Mouse (Mus musculus) gastrocnemius, postnatal 10 days (tissue): Measurements from ENCODE around the gene Sergef. TPM values are rescaled to one million over a fixed set of nuclear protein-coding genes. Genes with fewer than 3 reads are reported as not detected.
A peak's percentile ranks its signal among the peaks of the same experiment; 100 is the strongest.

Experiments
- DNase-seq: peaks from one replicate; pipeline ENCODE4 v3.0.0; 2021; ENCODE audit warnings: mixed read lengths
- total RNA-seq, 2 experiments: library from RNA; stranded (reverse); gene quantifications; 2 replicates each; pipeline ENCODE4 v1.2.3; 2021

Sergef gene
- total RNA-seq, 2 experiments from 2014 or later, result 5.8 to 6.7 TPM

DNA sequence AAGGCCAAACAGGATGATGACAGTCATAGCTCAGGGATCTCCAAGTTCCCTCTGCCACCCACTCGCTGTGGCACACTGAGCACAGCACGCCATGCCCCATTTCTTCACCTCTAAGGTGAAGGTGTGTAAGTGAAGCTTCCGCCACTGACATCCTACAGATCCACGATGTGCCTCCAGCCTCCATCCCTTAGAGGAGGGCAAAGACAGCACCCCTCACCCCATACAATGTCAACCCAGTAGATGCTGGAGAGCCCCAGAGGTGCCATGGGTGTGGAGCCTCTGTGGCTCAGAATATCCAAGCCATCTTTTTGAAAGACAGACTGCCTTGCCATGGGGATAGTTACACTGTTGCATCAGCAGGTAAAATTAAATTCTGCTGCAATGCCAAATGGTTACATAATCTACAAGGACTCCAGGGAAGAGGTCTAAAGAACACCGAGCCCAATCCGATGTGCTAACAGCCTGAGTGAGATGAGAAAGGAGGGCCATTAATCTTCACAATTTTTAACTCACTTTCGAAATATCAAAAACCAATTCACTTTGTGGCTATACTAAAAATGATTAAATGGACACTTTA is 23.1 kb downstream of the Sergef start:
- no peak for DNase-seq

DNA sequence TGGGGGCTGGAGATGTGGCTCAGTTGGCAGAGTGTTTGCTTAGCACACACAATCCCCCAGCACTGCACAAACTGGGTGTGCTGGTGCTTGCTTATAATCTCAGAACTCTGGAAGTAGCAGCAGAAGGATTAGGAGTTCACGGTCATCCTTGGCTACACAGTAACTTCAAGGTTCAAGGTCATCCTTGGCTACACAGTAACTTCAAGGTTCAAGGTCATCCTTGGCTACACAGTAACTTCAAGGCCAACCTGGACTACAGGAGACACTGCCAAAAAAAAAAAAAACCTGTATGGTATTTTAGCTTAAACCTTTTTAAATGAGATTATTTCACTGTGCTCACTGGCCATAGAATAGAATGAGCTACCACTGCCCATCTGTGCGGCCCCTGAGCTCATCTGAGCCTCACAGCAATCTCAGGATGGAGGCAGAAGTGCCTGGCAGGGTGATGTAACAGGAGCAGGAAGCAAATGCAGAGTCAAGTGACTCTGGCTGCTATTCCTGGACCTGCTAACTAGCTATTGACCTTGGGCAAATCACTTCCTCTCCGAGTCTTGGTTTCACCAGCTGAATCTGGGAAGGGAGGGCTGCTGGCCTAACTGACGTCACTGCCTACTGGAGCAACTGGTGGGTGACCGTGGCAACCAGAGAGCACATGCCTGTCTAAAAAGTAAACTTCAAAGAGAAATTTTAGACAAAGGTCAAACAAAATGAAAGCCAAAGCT is 24.2 kb downstream of the Sergef start:
- DNase-seq, result no peak

DNA sequence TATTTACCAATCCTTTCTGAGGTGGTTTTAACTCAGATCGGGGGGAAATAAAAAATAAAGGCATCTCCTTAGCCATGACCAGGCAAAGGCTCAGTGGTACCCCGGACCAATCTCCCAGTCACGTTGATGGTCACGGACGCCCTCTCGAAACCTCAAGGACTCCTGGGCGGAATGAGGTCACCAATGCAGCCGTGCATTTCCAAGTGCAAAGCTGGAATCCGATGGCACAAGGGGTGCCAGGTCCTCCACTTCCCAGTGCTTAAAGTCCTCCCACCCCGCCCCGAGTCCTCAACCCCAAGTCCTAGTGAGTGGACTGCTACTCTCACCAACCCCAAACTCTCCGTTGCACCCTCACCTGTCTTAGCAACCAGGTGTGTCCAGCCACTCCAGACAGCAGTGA is 25.3 kb downstream of the Sergef start:
- no peak for DNase-seq

DNA sequence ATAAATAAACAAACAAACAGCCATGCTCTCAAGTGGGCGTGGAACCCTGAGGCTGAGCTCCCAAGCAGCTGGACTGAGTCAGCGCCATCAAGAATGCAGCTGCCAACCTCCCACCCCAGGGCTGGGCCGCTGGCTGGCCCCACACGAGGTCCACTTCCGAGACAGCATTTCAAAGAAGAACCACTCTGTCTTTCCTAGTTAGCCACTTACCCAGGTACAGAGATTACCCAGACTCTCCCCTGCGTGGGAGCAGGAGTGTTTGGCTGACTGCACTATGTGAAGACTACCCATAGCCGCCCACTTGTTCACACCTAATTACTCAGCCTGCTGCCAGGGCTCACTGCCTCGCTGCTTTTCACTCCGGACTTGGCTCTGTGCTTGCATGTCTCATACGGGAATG is 26.5 kb downstream of the Sergef start:
- no peak for DNase-seq

DNA sequence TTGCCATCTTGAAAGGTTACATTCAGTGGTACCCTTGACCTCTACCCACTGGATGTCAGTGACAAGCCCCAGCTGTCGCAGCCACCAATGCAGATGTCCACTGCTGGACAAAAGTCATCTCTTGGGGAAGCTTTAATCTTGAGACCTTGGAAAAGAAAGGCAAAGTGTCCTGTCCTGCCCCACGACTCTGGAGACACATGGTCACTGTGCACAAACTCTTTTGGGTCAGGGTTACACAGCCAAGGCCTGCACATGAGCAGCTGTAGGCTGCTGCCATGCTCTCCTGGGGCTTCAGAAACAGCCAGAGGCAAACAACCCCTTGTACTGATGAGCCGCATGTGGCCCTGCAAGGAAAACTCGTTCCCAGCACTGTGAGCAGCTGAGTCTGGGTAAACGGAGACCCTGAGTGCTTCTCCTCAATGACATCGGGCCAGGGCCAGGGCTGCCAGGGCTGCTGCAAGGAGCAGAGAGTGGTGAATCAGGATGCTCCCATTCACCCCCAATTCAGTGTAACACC is 27.1 kb downstream of the Sergef start:
- no peak for DNase-seq

DNA sequence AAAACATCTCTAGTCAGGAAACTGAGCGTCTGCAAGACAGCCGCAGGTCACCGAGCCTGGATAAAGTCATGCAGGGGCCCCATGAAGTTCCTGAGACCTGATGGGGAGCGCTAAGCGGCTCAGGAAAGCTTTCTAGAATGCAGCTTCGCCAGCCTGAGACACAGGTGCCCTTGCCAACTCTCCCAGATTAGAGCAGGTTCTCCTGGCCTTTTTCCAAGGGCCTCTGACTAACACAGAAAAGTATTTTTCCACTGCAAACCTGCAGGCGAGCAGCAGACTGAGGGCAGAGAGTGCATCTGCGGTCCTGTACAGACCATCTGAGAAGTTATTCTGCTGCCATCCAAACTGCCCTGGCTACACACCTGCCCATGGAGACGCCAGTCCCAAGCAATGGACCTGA is 27.6 kb downstream of the Sergef start:
- DNase-seq, result peak; percentile 12

DNA sequence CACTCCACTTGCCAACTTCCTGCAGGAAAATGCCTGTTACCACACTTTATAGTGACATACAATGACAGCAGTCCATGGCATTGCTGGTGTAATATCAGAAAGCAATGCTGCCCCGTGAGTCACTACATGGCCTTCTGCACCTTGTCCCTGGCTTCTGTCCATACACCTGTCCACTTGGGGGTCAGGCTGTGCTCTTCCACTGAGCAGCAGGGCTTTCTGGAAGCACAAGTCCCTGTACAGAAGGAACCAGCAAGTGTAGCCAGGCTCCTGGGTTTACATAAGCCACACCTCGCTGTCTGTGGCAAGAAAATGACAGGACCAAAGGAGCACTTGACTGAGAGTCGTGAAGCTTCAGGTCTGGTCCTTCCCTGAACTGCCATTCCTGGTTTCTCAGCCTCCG is 30.3 kb downstream of the Sergef start:
- no peak for DNase-seq

DNA sequence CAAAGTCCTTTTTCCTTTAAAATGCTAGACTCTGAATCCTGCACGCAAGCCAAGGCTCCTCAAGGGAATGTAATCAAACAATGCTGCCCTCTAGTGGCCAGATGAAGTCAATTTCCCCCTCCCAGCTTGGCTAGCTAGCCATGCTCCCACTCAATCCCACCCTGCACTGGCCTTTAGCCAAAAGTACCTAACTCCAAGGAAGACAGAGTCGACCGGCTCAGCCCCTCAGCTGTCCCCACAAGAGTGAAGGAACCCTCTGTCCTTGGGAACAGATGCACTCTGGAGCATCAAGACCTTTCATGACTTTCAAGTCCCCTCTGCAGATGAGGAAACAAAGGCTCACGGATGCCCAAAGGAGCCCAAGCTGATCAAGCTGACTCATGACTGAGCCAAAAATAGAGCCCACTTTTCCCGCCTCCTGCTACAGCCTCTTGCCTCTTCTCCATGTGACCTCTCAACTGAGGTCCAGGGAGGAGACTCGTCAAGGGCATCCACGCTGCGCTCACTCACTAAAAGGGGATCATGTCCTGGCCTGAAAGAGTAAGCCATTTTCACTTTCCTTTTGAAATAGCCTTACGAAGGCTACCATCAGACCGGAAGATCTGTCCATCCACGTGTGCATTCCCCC is 32.1 kb downstream of the Sergef start:
- peak; percentile 53 for DNase-seq

DNA sequence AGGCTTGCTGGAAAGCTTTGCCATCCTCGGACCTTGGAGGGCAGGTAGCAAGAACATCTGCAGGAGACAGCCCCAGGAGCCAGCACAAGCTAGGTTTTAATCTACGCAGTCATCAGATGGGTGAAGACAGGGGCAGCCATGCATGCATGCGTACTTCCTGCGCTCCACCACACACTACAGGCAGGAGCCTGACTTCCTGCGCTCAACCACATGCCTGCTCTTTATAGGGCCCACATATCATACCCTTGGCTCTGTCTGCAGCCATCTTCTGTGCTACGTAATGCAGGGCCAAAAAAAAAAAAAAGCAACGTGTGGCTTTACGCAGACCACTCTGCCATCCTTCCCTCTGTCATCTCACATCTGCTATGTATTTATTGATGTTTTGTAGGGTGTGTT is 32.6 kb downstream of the Sergef start:
- no peak for DNase-seq

DNA sequence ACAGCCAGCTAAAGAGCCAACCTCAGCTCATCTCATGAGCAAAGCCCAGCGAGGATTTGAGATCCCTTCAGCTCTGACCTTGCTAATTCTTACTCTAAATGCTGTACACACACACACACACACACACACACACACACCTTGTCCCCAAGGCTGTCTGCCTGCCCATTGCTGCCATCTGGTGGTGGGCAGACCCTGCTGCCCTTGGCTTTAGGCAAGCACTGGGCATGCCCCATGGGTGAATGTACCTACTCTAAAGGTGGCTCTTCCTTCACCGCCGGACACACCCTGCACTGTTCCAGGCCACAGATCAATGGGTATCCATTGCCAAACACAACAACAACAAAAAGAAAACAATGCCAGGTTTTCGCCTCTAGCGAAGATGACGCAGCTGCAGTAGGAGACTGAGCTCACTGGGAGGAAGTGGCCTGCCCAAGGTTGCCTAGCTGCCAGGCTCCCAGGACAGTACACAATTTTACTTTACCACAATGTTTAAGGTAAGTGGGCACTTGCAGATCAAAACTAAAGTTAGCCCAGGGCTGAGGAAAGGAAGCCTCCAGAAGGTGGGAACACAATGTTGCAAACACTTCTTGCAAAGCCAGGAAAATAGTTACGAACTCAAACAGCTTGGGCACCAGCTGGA is 33.1 kb downstream of the Sergef start:
- peak; percentile 82 for DNase-seq

DNA sequence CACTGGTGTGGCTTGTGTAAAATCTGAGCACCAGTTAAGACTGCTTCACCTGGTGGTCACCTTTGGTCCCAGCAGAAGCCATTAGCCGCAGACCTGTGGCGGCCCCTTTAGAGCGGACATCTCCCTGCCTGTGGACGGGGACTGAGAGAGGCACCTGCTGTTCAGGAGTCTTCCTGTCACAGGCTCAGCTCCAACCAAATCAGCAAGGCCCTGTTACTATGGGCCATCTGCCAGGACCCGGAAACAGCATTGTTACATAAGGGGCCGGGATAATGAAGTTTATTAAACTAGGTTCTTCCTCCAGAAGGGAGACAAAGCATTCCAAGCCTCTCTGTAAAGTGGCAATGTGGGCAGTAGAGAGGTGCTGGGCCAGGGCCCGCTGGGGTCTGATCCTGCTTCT is 36.6 kb downstream of the Sergef start:
- no peak for DNase-seq

DNA sequence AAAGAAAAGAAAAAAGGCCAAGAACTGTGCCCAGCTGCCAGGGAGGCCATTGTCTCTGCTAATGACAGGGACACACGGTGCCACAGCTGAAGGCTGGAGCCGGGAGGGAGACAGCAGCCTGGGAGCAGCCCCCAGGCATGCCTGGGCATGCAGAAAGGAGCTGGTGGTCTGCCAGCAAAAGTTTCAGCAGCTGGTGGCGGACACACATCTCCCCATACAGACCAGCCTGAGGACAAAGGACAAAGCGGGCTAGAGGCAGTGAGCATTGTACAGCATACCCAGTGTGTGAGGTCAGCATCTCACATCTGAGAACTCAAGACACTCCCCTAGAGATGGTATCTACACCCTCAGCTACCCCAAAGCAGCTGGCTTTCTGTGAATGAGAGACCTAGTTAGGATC is 37.5 kb downstream of the Sergef start:
- DNase-seq, result peak; percentile 63

DNA sequence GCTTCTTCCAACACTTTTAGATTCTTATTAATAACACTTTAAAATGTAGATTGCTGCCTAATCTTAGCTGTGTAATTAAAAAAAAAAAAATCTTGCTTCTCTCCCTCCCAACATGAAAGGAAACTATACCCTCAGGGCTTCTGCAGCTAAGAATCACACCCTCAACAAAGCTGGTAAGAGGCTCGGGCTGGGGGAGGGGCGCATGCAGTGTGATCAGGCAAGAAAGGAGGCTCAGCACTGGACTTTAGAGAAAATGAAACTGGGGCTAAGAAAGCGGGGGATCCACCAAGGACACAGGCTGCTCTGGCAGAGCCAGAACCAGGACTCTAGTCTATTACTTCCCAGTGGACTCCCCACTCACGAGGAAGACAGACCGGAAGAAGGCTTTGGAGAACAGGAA is 38.5 kb downstream of the Sergef start:
- no peak for DNase-seq

DNA sequence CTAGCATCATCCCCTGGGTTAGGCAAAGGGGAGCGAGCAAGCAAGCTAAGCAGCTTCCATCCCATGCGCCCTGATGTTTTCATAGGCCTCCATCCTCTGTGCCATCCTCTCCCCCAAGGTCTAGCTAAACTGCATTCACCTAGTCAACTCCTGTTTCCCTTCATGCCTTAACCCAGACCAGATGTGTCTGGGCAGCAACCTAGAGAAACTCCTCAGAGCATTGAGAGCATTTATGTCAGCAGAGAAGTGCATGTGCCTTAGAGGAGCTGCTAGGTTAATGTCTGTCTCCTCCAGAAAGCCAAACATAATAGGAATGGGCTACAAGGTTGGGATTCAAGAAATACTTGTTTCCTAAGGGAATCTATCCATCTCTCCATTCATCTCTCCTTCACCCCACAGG is 42.6 kb downstream of the Sergef start:
- DNase-seq, result no peak

DNA sequence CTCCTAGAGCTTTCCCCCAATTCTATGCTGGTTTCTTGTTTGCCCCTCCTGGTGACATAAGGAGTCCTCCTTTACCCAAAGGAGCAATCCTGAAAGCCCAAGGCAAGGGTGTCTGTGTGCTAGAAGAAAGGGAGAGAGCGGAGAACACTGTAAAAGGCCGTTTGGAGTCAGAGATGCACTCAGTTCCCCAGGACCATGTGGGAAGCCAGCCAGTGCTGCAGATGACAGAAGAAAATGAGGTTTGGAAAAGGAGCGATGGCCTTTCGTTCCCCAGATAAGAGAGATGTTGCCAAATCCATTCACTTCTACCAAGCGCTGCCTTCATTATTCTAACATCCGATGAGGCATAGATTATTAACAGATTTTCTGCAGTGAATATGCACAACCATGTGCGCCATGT is 48.1 kb downstream of the Sergef start:
- DNase-seq, result no peak

DNA sequence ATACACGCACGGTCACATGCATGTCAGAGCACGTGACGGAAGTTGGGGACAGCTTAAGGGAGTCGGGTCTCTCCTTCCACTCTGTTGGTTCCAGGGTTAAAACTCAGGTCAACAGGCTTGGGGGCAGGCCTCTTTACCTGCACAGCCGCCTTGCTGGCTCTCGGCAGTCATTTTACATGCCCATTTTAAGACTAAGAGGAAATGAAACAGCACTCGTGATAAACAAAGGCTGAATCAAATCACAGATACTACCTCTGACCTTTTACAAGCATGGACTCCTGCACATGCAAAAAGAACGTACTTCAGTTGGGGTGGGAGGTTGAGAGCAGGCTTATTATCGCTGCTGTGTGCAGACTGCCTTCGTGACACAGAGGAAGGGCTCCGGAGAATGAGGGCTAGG is 50.4 kb downstream of the Sergef start:
- no peak for DNase-seq

DNA sequence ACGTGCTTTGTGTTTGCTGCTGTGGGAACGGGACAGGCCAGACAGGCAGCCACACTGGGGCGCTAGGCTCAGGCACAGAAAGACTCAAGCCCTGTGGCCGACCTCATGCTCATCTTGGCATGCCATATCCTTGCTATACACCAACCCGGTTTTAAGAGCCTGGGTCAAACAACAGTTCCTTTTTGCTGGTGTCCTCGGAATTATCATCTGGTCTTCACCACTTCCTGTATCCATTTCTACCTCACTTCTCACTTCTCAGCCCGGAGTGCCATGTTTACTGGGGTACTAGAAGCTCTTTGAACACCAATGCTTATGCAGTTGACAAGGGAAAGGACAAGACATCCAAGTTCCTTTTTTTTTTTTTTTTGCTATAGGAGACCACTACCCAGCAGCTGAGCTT is 51.6 kb downstream of the Sergef start:
- DNase-seq, result no peak

DNA sequence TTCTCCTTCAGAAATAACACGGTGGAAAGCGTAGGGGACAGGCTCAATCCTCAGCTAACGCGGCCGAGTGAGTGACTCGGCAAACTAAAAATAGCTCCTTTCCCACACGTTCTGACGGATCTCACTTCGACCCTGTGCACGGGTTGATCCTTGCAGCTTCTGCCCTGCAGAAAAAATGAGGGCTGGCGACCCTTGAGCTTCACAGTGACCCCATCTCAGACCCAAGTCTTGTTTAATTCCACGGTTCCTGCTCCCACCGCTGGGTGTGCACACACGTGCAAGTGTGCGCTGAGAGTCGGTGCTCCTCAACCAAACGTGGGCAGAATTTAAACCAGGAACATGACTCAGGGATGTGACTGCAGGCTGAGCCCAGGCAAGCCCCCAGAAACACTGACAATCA is 52.1 kb downstream of the Sergef start:
- no peak for DNase-seq

DNA sequence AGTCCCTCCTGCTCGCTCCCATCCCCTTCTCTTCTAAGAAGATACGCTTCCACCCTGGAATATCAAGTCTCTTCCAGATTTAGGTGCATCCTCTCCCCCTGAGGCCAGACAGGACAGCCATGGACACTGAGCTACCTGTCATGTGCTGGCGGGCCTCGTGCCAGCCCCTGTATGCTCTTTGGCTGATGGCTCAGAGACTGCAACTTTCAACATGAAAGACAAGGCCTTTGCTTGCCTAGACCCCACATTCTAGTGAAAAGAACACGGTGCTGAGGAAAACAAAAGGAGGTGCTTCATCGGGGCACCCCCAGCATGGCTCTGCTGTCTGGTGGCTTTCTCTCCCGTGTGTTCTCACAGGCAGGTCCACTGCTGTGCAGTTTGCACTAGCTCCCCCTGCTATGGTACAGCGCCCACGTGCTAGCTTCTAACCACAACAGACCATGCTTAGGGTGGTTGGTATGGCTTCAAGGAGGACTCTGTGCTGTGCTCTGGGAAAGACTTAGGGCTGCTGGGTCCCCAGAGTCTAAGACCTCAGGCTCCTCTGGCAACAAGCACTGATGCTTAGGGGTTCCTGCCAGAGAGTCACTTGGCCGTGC is 52.9 kb downstream of the Sergef start:
- DNase-seq, result no peak

DNA sequence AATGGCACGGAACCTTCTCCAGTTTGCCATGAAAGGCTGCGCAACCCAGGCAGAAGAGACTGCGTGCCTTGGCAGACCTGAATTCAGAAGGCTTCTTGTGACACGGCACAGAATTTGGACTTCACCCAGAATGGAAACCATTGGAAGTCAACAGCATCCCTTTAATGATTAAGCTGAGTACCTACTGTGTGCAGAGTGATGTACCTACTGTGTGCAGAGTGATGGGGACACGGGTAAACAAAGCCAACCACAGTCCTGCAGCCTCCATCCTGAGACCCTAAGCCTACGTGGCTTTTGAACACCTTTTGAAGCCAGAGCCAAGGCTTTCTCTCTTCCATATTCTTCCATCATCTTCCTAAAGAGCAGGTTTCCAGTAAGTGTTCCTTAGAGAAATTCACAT is 56.9 kb downstream of the Sergef start:
- no peak for DNase-seq

DNA sequence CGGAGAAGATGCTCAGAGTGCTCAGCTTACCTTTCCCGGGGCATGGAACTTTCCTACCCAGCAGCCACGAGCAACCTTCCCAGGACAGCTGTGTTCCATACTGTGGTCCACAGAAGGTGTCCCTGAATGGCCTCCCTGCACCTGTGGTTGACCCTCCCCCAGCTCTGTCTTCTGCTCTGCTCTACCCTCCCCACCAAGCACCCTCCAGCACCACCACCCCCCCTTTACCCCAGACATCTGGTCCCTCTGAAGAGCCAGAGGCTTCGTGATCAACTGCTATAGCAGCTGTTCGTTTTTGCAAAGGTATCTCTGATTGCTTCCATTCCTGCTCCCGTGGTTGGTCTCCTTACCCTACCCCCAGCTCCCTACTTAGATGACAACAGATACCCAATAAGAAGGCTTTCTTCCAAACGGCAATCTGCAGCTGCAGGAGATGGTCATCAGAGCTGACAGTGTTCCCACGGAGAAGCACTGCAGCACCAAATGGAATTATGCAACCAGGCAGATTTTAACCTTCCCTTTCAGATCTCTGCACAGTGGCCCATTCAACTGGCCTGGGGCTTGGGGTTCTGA is 58.2 kb downstream of the Sergef start:
- no peak for DNase-seq

DNA sequence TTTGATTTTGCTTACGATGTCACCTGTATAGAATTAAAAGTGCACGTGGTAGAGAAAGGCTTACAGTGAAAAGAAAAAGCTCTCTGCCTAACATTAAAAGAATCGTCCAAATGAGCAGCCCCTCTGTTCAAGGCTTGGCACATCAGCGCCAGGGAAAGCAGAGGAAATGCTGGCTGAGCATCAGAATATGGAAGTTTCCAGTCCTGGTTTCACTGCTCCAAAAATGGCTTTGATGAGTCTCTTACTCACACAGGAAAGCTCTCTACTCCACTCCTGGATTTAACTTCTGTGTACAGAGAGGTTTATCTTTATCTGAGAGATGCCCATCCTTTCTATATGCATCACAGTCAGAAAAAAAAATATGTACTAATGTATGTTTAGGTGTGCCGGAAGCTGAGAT is 61.5 kb downstream of the Sergef start:
- no peak for DNase-seq

DNA sequence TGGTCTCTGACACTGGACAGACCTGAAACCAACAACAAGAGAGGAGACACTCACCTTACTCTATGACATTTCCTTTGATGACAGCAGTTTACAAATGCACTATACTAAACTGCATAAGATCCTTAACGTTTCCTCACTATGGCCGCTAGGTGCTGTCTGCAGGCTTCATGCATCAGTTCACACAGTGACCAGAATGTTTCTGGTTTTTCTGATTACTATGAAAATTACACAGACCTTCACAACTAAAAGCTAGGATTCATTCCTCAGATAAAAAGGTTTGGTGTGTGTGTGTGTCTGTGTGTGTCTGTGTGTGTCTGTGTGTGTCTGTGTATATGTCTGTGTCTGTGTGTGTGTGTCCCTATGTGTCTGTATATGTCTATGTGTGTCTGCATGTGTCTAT is 63.7 kb downstream of the Sergef start:
- no peak for DNase-seq
